Mouse (Mus musculus) stomach, postnatal 0 days (tissue): ENCODE measurements around the gene Slc2a1. TPM values are rescaled to one million over a fixed set of nuclear protein-coding genes. Genes with fewer than 3 reads are reported as not detected.

Source experiments
- ATAC-seq: fragments of 200-750 bp; cut with Nextera tagmentation; 2 replicates; pipeline ENCODE4 v1.8.0; 2017; ENCODE audit not compliant: low FRiP score, low TSS enrichment
- DNase-seq: peaks from one replicate; pipeline ENCODE4 v3.0.0-alpha.2; 2016; ENCODE audit warnings: low spot score
- H3K27ac ChIP-seq: fragments of 300-500 bp; sonication (generic); replicated peaks from 2 replicates; pipeline ENCODE4 v1.5.1; 2014; ENCODE audit warnings: mild to moderate bottlenecking, control low read depth
- H3K27me3 ChIP-seq: fragments of 300-500 bp; sonication (generic); 2 replicates; pipeline ENCODE4 v1.6.1; 2014; ENCODE audit warnings: low read length; ENCODE audit not compliant: control insufficient read depth, insufficient read depth
- H3K36me3 ChIP-seq: fragments of 300-500 bp; sonication (generic); 2 replicates; pipeline ENCODE4 v1.6.1; 2014; ENCODE audit warnings: low read length, mixed read lengths; ENCODE audit not compliant: control insufficient read depth, insufficient read depth
- H3K4me1 ChIP-seq: fragments of 300-500 bp; sonication (generic); replicated peaks from 2 replicates; pipeline ENCODE4 v1.6.1; 2014; ENCODE audit warnings: antibody characterized with exemption; ENCODE audit not compliant: control insufficient read depth, insufficient read depth
- H3K4me2 ChIP-seq: fragments of 300-500 bp; sonication (generic); replicated peaks from 2 replicates; pipeline ENCODE4 v1.6.1; 2014; ENCODE audit warnings: low read depth, mild to moderate bottlenecking, control low read depth, moderate library complexity
- H3K4me3 ChIP-seq: fragments of 300-500 bp; sonication (generic); 2 replicates; pipeline ENCODE4 v1.5.1; 2014; ENCODE audit warnings: low read depth, low read length, control low read depth
- H3K9ac ChIP-seq: fragments of 300-500 bp; sonication (generic); 2 replicates; pipeline ENCODE4 v1.6.1; 2014; ENCODE audit warnings: mild to moderate bottlenecking, low read length, control low read depth, mixed read lengths
- H3K9me3 ChIP-seq: fragments of 300-500 bp; sonication (generic); 2 replicates; pipeline ENCODE4 v1.6.1; 2016; ENCODE audit warnings: low read length; ENCODE audit not compliant: control insufficient read depth
- CTCF ChIP-seq: IDR thresholded peaks from 2 replicates; pipeline ENCODE4 v1.5.1; 2016; ENCODE audit warnings: antibody characterized with exemption, low read depth, mild to moderate bottlenecking, moderate library complexity
- EP300 ChIP-seq: optimal IDR thresholded peaks from 2 replicates; pipeline ENCODE3; 2016; ENCODE audit warnings: antibody characterized with exemption
- WGBS: fragments of 180-500 bp; shearing (Covaris S2); extraction: QIAGEN DNeasy Blood & Tissue Kit; methylation state at CpG from one replicate; pipeline ENCODE4 v1.1.7; 2014; 5-methylcytosine and 5-hydroxymethylcytosine counted together
- polyA plus RNA-seq: library from polyadenylated mRNA; unstranded; fragments of >200 nt; fragmentation: Nextera tagmentation; extraction: Ambion mirVana; gene quantifications from 2 replicates; pipeline ENCODE4 v1.2.1, GENCODE M21; 2015

The Slc2a1 gene
- polyA plus RNA-seq, 1 experiment from 2014 or later: 36.9 TPM

- WGBS: 73% methylated on average over 4 of the region's 4 CpGs
Measured at GRCm38 (mm10) chr4:119162990-119163389, 54.5 kb downstream of the Slc2a1 start.

GRCm38 (mm10) chr4:119165916-119166315, 57.4 kb downstream of the Slc2a1 start:
- no peak for ATAC-seq
- no peak overlapping the region for H3K27ac ChIP-seq
- H3K4me1 ChIP-seq: no peaks in the 10 kb centered on the region
- H3K27me3 ChIP-seq: no peaks in the 10 kb centered on the region
- peaks cover 9% of the 10 kb centered on the region for H3K36me3 ChIP-seq
- H3K4me3 ChIP-seq: no peak overlapping the region
- no peak overlapping the region for H3K4me2 ChIP-seq
- no peak for DNase-seq
- WGBS: 69% methylated on average over 7 of the region's 7 CpGs
- H3K9ac ChIP-seq: no peak overlapping the region
- H3K9me3 ChIP-seq: no peaks in the 10 kb centered on the region
- TF ChIP-seq CTCF (no peak), EP300 (no peak)

More at GRCm38 (mm10) chr4:119162990-119163389, 54.5 kb downstream of the Slc2a1 start:
- DNase-seq (no peak), ATAC-seq (no peak)
- Histone ChIP-seq H3K36me3 (no peaks in the 10 kb centered on the region), H3K4me3 (no peak overlapping the region), H3K27ac (no peak overlapping the region), H3K27me3 (no peaks in the 10 kb centered on the region), H3K4me2 (no peak overlapping the region), H3K4me1 (no peaks in the 10 kb centered on the region), H3K9ac (no peak overlapping the region), H3K9me3 (no peaks in the 10 kb centered on the region)
- TF ChIP-seq EP300: no peak
- peak; percentile 33; the same call in 1 of the 2 replicates for TF ChIP-seq CTCF

DNA sequence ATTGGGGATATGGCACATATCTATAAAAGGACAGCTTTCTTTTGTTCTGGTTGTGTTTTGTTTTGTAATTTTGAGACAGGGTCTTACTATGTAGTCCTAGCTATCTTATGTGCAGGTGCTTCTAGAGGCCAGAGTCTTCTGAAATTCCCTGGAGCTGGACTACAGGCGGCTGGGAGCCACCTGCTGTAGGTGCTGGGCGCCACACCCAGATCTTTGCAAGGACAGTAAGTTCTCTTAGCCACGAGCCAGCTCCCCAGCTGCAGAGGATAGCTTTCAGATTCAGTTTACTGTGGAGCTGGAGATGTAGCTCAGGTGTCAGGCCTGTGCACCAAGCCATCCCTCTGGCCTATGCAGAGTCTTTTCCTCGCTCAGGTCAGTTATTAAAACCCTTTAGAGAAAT, 58.6 kb downstream of the Slc2a1 start:
- Histone ChIP-seq H3K4me1 (no peaks in the 10 kb centered on the region), H3K27me3 (no peaks in the 10 kb centered on the region), H3K9ac (no peak overlapping the region), H3K4me3 (no peak overlapping the region), H3K9me3 (no peaks in the 10 kb centered on the region), H3K4me2 (no peak overlapping the region), H3K27ac (no peak overlapping the region), H3K36me3 (peaks cover 9% of the 10 kb centered on the region)
- TF ChIP-seq CTCF: peak; percentile 39
- TF ChIP-seq EP300: no peak
- ATAC-seq (no peak), DNase-seq (no peak)
- 71% methylated on average over 4 of the region's 4 CpGs for WGBS

DNA sequence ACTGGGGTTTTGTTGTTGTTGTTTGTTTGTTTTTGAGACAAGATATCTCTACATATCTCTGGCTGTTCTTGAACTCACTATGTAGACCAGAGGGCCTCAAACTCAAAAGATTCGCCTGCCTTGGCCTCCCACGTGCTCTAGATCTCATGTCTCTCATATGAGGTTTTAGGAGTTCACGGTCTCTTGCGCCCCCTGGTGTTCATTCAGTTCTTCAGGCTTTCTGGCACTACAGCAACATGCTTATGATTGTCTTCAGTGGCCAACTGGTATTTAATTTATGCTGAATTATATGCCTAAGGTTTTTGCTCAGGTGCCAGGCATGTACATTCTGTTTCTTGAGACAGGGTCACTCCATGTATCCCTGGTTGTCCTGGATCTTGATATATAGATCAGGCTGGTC, 59.2 kb downstream of the Slc2a1 start:
- no peak overlapping the region for H3K4me3 ChIP-seq
- H3K27ac ChIP-seq: no peak overlapping the region
- ATAC-seq (0 out of 2 replicates have a peak, but pooled peaks have one; percentile 61), DNase-seq (peak; percentile 83)
- no peaks in the 10 kb centered on the region for H3K9me3 ChIP-seq
- H3K4me1 ChIP-seq: no peaks in the 10 kb centered on the region
- H3K9ac ChIP-seq: no peak overlapping the region
- whole genome bisulfite sequencing: 5% methylated on average over 4 of the region's 4 CpGs
- H3K4me2 ChIP-seq: no peak overlapping the region
- TF ChIP-seq CTCF: peak; percentile 95
- no peak for TF ChIP-seq EP300
- H3K36me3 ChIP-seq: peaks cover 9% of the 10 kb centered on the region
- H3K27me3 ChIP-seq: no peaks in the 10 kb centered on the region

DNA sequence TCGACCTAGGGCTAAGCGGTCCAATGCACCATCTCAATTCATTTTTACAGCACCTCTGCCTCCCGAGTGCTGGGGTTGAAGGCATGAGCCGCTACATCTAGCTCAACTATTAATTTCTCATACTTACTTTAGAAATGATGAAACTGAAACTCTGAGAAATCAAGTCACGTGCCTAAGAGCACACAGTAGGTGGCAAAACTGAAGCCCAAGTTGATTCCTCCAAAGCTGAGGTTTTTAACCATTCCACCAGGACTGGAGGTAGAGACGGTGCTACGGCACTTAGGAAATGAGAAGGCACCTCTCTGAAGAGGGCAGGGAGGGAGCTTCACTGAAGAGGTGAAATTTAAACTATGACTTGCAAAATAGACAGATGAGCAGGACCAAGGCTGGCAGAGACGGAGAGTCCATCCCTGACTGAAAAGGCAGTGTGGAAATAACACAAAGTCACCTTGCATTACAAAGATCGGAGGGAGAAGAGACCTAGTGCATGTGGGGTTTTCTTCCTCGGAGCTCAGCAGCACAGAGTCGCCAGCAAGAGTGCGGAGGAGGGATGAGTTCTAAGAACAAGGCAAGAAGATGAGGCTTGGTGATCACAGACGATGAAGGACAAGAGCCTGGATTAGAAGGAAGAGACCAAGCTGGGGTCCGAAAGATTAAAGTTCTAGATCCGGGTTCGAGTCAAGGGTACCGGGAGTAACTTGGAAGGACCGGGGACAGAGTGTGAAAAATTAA, 64.6 kb downstream of the Slc2a1 start:
- H3K4me1 ChIP-seq: peaks cover 6% of the 10 kb centered on the region; the same call in 1 of the 2 replicates
- peak overlapping the region; percentile 83 for H3K4me2 ChIP-seq
- no peak overlapping the region for H3K27ac ChIP-seq
- H3K9ac ChIP-seq: peak overlapping the region; percentile 83
- no peaks in the 10 kb centered on the region for H3K9me3 ChIP-seq
- TF ChIP-seq CTCF (no peak), EP300 (no peak)
- peak overlapping the region; percentile 76 for H3K4me3 ChIP-seq
- 33% methylated on average over 18 of the region's 18 CpGs for WGBS
- no peak for DNase-seq
- no peaks in the 10 kb centered on the region for H3K27me3 ChIP-seq
- H3K36me3 ChIP-seq: peaks cover 9% of the 10 kb centered on the region
- no peak for ATAC-seq

DNA sequence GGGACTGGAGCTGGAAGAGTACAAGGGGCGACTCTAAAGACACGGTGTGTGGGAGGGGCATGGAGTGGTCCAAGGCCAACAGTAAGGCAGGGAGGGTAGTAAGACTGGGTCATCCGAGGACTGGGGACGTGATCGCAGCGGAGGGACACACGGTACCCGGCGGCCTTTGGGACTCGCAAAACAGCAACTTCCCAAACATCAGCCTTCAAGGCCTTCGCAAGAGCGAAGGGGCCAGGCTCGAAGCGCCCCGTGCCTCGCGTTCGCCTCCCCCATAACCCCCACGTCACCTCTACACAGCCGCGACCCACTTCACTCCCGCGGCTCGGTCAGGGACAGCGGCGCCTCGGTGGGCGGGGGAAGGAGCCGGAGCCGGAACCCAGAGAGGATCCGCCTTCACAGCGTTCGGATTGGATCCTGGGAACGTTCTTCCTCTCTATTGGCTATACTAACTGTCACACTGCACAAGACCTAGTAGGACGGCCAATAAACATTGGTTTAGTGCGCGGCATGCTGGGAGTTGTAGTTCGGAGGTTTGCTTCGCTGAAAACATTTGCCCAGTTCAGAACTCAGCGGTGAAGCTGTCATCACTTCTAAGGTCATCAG, 65.4 kb downstream of the Slc2a1 start, which contains the start of gene Zfp691:
Zfp691 (minus strand) TSS at position 345 of the 603 bp plus-strand sequence.
- H3K27ac ChIP-seq: no peak within 1 kb of the TSS; the same call in 1 of the 2 replicates
- peak within 1 kb of the TSS; percentile 83 for H3K4me2 ChIP-seq
- no peaks in the 10 kb centered on the region for H3K9me3 ChIP-seq
- DNase-seq (peak; percentile 93), ATAC-seq (peak; percentile 100)
- TF ChIP-seq CTCF (no peak), EP300 (no peak)
- under 1% methylated on average over 40 of the region's 40 CpGs for WGBS
- H3K4me1 ChIP-seq: peaks cover 6% of the 10 kb centered on the region; the same call in 1 of the 2 replicates
- H3K9ac ChIP-seq: peak within 1 kb of the TSS; percentile 83
- no peaks in the 10 kb centered on the region for H3K27me3 ChIP-seq
- H3K4me3 ChIP-seq: peak within 1 kb of the TSS; percentile 76
- H3K36me3 ChIP-seq: peaks cover 9% of the 10 kb centered on the region
